Mouse (Mus musculus) activated CD4-positive, CD25-positive, alpha-beta regulatory T cell, adult 4 months (primary cell): ENCODE measurements around the gene Gm17334. TPM values are rescaled to one million over a fixed set of nuclear protein-coding genes. Genes with fewer than 3 reads are reported as not detected.

Experiments
- ATAC-seq: one replicate; pipeline ENCODE4 v1.8.0; 2017
- polyA plus RNA-seq, 2 experiments: library from polyadenylated mRNA; unstranded; fragments of 100-300 nt; shearing (Covaris generic); gene quantifications; one replicate each; pipeline ENCODE4 v1.2.1; 2017

Gm17334 gene
- polyA plus RNA-seq, 2 experiments from 2014 or later = 4.9 to 6.2 TPM

DNA sequence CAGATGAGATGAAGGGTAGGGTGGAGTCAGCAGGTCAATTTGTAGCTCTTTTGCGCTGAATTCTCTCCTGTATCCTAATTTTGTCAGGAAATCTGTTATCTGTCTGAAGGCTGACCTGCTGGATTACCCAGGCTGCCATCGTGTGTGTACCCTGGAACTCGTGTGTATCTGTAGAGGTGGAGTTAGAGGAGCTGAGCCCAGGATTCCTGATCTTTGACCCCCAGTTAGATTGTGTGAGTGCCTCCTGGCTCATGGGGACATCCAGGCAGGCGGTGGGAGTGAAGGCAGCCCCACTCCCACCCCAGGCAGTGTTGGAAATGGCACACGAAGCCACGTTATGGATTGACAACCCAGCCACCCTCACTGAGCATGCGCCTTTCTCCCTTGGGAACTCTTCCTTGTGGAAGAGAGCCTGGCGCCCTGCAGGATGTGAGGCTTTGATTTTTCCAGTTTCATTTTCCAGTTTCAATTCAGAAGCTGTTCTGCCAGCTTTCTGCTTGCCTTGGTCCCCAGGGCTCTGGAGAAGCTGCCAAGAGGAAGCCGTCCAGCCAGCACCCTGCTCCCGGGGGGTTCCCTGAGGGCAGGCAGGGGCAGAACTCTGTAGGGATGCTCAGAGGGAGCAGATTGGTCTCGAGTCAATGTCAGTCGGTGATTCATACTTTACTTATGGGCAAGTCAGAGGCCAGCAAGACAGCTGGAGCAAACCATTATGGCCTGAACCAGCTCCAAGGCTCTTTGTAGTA, 23.6 kb upstream of the Gm17334 start:
- no peak for ATAC-seq

DNA sequence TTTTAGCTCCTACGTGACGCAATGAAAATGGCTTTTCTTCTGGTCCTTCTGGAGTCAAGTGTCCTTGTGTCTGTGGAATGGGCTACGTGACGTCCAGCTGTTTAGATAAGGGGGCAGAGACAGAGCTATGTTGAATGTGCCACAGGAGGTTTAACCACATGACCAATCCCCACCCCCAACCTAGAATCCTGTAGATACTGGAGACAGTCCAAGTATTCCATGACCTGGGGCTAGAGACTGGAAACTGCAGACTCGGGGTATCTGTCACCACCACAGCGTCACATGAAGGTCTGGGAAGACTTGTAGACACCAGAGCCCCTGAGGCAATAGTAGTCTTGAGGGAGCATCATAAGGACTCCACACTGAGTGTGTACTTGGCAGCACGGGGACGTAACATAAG, 22.8 kb upstream of the Gm17334 start:
- no peak for ATAC-seq

DNA sequence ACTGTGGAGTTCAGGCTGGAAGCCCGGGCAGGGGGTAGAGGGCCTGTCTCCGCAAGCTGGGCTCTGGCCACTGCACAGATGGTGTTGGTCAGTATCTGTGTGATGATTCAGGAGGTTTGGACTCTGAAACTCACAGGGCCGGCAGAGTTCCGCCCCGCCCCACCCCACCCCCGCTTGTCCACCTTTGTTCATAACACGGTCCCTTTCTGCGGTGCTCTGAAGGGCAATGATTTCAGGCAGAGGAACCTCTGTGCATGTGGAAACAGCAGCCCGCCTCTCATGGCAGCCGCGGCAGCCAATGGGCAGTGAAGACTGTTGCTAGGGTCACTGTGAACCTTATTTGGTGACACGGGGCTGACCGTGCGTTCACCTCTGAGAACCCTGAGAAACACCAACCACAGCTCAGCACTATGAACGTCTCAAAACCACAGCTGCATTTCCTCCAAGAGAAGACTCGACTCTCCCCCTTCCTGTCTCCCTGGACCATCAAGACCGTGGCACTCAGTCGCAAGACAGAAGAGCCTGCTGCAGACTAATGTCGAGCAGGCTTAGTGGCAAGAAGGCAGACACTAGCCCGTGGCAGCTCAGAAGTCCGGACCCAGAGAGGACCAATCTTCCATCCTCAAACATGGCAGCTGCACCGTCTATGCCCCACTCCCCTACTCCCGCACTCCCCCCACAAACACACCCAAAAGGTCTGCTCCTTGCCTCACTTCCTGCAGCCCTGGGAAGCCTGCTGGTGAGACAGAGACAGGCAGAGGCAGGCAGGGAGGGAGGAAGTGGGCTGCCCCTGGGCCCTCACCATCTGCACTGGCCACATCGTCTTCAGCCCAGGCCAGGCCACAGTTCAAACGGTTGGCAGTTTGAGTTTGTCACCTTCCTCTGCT, 21.9 kb upstream of the Gm17334 start:
- ATAC-seq = peak; percentile 96

DNA sequence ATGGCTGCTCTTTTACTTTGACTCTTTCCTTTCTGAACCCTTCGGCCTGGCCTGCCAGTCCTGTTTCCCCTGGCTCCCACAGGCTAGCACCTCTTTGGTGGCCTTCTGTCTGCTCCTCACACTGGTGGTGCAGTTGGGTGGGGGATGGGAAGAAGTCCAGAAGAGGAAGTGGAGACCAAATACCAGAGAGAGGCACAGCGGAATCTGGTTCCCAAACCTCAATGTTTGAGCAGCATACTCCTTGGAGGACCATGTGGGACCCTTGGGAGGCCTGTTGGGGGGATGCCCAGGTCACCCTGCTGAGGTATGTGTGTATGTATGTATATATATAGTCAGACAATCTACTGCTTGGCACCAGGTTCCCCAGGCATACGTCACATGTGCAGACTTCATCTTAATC, 21.0 kb upstream of the Gm17334 start:
- ATAC-seq = no peak

DNA sequence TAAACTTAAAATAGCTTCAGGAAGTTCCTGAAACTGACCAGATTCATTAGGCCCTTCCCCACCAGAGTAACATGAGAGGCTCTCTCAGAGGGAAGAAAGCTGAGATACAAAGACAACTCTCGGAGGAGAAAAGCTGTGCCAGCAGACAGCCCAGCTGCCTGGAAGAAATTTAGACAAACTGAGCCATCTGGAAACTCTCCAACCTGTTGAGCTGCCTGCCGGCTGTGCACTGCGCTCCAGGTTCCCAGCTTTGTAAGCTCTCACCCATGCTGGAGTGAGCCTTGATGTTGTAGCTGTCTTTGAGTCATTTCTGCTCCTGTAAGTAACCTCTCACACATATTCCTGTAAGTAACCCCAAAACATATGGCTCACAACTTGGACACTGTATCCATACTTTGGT, 20.0 kb upstream of the Gm17334 start:
- no peak for ATAC-seq

DNA sequence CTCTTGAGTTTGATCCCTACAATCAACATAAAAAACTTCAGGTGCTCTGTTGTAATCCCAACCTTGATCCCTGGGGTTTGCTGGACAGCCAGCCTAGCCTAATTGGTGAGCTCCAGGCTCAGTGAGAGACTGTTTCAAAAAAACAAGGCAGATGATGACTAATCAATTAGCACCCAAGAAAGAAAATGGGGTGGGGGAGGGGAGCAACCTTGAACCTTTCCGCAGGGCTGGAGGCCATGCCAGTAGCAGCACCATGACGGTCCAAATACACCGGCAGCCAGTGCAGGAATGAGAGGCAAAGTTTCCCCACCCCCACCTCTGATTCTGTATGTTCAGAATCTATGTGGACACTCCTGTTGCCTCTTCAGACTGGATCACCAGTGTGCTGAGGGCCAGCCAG, 16.3 kb upstream of the Gm17334 start:
- ATAC-seq = no peak

DNA sequence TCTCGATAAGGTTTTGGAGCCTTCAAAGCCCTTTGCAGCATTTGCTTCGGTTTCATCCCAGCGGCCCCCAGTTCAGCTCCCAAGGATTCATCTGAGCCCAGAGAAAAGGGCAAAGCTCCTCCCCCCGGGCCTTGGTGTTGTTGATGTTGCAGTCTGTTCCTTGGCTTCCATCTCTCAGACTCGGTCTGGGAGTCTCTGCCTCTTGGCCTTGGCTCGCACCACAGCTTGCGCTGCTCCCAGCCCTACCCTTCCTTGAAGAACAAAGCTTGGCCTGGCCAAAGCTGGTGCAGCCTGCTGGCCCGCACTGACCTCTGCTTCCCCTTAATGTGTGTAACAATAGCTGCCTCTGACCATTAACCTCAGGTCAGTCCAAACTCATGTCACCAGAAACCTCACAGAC, 15.2 kb upstream of the Gm17334 start:
- ATAC-seq = no peak

DNA sequence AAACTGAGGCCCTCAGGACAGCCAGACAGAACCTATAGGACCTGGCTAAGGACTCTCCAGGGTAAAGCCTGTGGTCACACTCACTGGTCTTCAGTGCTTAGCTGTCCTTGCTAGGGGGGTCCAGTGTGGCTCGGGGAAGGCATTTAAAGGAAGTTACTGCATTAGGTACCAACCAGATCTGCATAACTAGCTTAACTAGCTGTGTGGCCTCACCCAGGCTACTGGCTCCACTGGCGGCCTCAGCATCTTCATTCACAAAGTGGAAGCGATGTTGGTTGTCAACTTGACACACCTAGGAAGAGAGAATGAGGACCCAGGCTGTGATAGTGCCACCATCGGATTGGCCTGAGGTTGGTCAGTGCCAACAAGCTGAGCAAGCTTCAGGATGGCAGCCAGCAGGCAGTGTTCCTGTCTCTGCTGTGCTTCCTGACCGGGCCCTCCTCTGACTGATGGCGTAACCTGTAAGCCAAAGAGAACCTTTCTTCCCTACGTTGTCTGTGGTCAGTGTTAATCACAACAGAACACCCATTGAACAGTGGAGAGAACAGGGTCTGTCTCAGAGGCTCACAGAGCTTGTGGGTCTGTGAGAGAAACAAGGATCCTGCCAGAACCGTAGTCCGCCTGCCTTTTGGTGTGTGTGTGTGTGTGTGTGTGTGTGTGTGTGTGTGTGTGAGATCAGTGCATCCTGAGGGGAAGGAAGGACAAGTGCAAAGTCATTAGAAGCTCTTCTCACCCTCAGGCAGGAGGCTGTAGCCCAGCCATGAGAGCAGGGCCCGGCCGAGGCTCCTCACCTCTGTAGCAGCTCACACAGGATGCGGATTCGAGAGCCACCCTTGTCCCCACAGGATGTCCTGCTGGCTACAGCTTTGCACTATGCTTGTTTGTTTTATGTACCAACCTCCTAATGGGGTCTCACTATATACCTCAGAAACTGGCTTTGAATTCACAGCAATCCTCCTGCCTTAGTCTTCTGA, 13.4 kb upstream of the Gm17334 start:
- ATAC-seq = peak; percentile 50

DNA sequence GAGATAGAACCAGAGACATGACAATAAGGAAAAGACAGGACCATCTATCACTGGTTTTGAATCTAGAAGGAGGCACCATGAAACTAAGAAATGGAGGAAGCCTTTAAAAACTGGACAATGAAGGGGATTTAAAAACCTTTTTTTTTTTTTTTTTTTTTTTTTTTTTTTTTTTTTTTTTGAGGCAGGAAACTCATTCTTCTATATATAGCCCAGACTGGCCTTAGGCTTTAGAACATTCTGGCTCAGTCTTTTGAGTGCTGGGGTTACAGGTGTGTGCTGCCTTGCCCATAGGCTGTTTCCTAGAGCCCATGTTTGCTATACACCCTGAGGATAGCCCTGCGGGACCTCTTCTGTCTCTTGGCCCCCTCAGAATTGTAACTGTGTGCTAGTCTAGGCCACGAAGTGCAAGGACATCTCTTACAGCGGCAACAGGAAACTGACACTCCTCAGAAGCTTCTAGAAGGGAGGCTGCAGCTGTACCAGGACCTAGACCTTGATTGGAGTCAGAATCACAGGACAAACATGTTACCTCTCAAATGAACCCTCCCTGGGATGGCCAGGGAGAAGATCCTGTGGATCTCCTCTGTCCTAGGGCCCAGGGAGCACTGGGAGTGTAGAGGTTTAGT, 12.4 kb upstream of the Gm17334 start:
- peak; percentile 72 for ATAC-seq

DNA sequence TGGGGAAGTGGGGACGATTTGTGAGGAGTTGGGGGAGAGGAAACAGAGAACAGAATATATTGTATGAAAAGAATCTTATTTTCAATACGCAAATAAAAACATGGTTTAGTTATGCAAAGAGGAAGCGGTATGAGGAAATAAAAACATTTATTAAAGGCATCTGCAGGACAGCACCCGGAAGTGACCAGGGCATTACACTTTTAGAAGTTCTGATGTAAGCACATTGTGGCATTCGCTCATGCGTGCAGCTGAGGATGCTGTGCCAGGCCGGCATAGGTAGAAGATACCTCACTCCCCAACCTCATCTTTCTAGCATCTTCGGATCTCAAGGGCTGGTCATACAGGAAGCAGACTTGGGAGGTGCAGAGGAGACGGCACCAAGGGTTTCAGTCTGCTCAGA, 10.3 kb upstream of the Gm17334 start:
- ATAC-seq = no peak

DNA sequence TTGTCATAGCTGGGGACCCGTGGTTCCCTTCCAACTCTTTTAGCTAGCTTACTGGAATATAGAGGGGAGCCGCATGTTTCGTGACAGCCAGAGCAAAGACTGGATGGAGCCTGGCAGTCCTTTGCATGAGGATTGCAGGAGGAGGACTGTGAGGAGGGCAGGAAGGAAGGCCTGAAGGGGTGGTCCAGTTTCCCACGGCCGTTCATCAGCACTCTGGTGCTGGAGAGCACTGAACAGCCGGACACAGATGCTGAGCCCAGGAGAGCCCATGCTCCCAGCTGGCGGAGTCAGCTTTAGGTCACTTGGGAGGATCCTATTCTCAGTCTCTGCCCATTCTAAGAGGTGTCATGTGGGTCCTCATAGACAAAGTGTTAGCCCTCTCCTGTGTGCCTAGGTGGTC, 9.0 kb upstream of the Gm17334 start:
- no peak for ATAC-seq

DNA sequence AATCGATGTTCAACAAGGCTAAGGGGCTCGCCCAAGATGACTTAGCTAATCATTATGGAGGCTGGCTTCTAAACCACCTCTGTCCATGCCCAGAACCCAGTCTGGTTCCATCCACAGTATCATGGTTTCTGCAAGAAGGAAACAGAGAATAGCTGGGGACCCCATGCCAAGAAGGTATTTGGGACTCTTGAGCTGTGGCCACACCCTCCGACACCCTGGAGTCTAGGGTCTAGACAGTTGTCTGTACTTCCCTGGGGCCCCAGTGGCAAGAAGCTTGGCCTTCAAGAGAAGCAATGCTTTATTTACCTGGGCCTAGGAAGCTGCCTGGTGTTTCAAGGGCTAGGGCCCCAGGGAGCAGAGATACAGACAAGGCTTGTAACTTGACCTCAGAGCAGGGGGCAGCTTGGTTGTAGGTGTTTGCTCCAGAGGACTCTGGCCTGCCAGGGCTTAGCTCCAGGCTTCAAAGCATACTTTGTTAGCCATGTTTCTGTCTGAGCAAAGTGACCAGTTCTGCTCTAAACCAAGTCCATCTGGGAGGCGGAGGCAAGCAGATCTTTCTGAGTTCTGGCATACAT, 8.3 kb upstream of the Gm17334 start:
- ATAC-seq = no peak

DNA sequence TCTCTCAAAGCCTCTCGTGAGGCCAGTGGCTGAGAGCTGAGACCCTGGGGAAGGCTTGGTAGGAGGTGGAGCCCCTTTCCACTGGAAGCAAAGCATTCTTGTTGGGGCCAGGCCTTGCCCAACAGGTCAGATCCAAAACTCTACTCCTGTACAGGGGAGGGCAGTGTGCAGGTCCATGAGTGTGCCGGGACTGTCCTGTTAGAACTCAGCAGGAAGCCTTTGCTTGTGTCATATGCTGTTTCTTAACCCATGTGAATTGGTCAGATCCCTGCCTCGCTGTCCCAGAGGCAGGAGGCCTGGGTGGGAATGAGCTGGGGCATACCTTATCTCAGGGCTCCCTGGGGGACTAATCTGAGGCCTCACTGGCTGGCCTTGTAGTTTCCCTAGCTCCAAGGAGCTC, 7.3 kb upstream of the Gm17334 start:
- ATAC-seq = no peak

DNA sequence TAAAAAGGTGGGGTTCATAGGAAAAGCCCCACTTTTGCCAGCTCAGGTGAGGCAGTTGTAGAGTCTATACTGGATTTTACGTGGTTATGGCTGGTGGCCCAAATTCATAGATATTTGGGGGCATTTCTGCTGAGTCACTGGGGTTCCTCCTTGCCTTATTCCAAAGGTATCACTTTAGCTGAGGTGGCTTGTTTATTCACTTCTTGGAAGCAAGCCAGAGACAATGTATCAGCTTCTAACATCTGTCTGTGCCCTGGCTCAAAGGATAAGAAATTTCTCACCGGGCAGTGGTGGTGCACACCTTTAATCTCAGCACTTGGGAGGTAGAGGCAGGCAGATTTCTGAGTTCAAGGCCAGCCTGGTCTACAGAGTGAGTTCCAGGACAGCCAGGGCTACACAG, 6.8 kb upstream of the Gm17334 start:
- ATAC-seq = no peak

DNA sequence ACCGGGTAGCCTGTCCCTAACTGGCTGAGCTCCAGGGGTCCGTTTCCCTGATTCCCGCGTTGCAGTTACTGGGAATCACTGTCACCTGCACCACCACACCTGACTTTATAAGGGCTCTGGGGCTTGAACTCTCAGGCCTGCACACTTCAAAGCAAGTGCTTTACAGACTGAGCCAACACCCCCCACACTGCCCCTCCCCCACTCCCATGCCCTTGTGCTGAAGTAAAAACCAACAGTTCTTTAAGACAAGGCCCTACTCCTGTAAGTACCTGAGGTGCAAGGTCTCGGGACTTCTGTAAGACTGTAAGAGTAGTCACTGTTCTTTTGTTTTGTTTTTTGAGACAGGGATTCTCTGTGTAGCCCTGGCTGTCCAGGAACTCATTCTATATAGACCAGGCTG, 5.5 kb upstream of the Gm17334 start:
- ATAC-seq = no peak

DNA sequence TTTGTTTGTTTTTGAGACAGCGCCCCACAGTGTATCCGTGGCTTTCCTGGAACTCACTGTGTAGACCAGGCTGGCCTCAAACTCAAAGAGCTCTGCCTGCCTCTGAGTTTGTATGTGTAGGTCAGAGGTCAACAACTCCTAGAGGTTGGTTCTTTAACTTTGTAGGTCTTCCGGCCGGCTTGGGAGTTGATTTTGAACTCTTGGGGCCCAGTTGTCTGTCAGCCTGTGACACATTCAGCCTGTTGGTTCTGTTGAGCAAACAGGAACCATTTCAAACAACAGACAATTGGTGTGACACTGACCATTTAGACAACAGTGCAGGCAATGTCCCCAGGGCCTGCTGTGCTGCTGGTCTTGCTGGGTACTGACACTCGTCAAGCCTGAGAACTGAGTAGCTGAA, 4.7 kb upstream of the Gm17334 start:
- ATAC-seq = no peak

DNA sequence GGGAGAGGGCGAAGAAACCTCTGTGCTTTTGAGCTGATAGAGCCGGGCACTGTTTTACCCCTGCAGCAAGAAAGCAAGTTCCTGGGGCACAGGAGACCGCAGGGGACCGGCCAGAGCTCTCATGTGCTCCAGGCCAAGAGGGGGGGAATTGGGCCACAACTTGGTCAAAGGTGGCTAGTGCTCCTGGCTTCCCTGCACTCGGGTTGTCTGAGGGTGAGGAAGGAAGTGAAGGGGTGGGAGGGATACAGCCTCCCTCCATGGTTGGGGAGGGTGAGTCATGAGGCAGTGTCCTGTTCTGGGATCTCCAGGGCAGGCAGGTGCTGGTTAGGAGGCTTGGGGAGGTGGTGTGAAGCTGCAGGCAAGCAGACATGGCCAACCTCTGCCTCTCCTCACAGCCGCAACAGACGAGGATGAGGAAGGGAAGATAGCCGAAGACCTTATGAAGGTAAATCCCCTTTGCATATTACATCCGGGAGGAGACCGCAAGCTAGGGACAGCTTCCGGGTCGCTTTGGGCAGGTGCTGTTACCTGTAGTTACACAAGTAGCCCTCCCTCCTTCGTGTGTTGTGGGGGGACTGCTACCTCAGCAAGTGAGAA, 1.8 kb upstream of the Gm17334 start:
- peak; percentile 7 for ATAC-seq

DNA sequence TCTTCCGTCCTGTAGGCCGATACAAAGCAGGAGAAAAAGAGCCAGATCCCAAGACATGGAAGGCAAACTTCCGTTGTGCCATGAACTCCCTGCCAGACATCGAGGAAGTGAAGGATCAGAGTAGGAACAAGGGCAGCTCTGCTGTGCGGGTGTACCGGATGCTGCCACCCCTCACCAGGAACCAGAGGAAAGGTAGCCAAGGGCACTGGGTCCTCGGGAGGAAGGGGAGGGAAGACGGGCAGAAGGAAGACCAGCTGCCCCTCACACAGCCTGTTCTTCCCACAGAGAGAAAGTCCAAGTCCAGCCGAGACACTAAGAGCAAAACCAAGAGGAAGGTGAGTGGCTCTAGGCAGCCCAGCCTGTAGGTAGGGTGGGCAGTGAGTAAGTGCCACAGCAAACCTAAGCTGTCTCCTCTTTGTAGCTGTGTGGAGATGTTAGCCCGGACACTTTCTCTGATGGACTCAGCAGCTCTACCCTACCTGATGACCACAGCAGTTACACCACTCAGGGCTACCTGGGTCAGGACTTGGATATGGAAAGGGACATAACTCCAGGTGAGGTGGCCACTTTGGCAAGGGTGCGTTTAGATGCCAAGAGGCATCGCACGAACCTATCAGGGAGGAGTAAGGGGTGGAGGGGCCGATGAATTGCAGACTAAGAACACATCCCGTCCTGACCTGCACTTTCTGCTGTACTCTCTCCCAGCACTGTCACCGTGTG, 814 bp upstream of the Gm17334 start:
- no peak for ATAC-seq

DNA sequence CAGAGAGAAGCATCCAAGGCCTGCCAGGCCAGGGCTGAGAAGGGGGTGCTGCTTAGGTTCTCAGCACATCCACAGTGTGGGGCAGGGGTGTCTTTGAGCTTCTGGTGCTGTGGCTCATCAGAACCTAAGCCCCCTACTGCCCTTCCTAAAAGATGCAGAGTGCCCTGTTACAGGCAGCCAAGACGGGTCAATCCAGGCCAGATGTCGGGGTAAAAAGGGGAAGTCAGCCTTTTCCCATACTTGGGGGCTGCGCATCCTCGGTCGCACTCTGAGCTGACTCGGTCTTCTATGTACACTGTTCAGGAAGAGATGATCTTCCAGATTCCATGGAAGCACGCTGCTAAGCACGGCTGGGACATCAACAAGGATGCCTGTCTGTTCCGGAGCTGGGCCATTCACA, 451 bp downstream of the Gm17334 start:
- ATAC-seq = no peak

DNA sequence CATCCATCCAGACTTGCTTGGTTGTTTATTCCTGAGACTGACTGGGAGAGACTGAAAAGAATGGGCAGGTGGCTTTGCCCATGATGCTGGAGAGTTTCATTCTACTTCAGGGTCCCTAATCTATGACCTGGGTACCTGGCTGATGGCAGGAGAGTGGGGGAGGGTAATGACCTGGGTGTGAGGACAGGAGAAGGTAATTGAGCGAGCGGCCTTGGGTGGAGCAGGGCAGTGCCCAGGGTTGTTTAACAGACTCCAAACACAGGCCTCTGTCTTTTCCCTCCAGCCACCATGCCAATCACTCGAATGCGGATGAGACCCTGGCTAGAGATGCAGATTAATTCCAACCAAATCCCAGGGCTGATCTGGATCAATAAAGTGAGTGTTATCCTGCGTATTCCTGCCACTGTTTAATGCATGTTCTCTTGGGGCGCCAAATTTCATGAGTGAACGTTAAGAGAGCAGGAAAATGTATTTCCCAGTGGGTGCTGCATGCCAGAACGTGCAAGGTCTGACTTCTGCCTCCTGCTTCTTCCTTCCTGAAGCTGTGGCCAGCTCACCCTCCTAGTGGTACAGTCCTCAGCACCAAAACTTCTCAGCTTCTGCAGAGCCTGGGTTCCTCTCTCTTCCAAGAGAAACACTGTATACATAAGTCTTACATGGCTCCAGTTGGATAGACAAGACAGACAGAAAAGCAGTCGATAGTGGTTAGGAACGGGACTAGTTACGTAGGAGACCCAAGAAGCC, 1.8 kb downstream of the Gm17334 start:
- no peak for ATAC-seq
